Mouse (Mus musculus) cortical plate, adult 2 months (tissue): ENCODE measurements at regions not wholly inside any gene's neighbourhood (a gene's known extent, or its start where the extent isn't known, plus 50 kb on each side); places are given as distances from the start of the nearest gene placed in this dataset.

ENCODE experiments used
- H3K27ac ChIP-seq: fragments of 200-500 bp; 2 replicates; pipeline ENCODE4 v1.5.1; 2012; ENCODE audit warnings: low read length, control low read depth, inconsistent platforms; ENCODE audit not compliant: insufficient read depth
- H3K4me1 ChIP-seq: fragments of 200-500 bp; 2 replicates; pipeline ENCODE4 v1.6.1; 2011; ENCODE audit warnings: low read length; ENCODE audit not compliant: control insufficient read depth, insufficient read depth
- H3K4me3 ChIP-seq: fragments of 200-500 bp; 2 replicates; pipeline ENCODE4 v1.5.1; 2011; ENCODE audit warnings: mild to moderate bottlenecking, low read length, control low read depth; ENCODE audit not compliant: insufficient read depth
- CTCF ChIP-seq: fragments of 200-500 bp; IDR thresholded peaks from 2 replicates; pipeline ENCODE4 v1.5.1; 2011; ENCODE audit warnings: mild to moderate bottlenecking, control low read depth, low read length; ENCODE audit not compliant: insufficient read depth; ENCODE audit errors: extremely low read depth
- POLR2A ChIP-seq: fragments of 200-500 bp; IDR thresholded peaks from 2 replicates; pipeline ENCODE4 v1.6.1; 2011; ENCODE audit warnings: mild to moderate bottlenecking, low read length, control low read depth; ENCODE audit not compliant: insufficient read depth; ENCODE audit errors: extremely low read depth

DNA sequence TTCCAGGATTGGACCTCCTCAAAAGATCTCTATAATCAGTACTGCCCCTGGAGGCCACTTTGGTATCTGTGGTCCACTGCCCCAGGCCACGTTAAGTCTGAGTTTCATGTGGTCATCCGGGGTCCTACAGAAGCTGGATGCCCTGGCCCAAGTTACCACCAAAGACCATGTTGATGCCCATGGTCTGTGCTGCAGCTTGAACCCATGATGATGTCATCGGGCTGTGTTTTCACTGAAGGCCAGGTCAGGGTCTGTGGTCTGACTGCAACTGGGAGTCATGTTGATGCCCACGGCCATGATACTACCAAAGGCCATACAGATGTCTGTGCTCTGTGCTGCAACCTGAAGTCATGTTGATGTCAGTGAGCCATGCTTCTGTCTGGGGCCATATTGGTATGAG lies 122.3 kb upstream of the Col8a1 start:
- Histone ChIP-seq H3K4me1 (no peaks in the 10 kb centered on the region), H3K4me3 (no peak overlapping the region)
- TF ChIP-seq POLR2A: no peak
- no peak for TF ChIP-seq CTCF

GRCm38 (mm10) chr16:57881575-57882094 lies 127.1 kb upstream of the Col8a1 start:
- TF ChIP-seq POLR2A: no peak
- TF ChIP-seq CTCF: no peak
- no peak overlapping the region for H3K27ac ChIP-seq
- H3K4me3 ChIP-seq: no peak overlapping the region
- no peaks in the 10 kb centered on the region for H3K4me1 ChIP-seq

More for the DNA sequence above, 122.3 kb upstream of the Col8a1 start:
- H3K27ac ChIP-seq: no peak overlapping the region

DNA sequence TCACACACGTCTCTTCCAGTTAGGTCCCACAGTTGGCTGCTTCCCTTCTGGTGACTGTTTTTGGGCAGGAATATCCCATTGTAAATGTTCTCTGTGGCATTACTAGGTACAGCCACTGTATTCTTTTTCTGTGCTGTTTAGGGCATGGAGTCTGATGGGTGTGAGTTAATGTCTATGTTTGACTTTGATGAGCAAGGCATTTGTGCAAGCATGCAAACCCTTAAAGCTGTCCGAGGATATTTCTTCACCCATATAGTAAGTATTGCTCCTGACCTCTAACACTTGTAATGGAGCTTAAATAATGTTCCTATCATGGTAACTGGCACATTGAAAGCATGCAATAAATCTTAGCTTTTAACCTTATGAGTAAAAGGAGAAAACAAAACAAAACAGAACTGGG lies 133.6 kb upstream of the Col8a1 start:
- no peak overlapping the region for H3K27ac ChIP-seq
- H3K4me3 ChIP-seq: no peak overlapping the region
- no peaks in the 10 kb centered on the region for H3K4me1 ChIP-seq
- TF ChIP-seq POLR2A (no peak), CTCF (no peak)

DNA sequence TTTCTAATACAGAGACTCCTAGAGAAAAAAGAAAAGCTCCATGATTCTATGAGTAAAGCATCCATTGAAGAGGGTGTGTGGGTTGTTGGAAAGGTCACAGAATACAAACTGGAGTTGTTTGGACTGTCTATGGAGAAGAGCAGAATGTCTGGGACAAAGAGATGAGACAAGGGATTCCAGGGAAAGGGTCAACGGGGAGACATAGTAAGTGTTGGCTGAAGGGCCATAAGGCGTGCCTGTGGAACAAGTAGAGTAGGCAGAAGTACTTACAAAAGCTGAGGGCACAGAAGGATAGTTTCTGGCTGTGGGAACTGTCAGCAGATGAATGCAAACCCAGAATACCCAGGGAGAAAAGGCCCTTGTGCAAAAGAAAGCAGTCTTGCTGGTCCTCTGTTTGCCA lies 134.0 kb upstream of the Col8a1 start:
- no peak for TF ChIP-seq CTCF
- no peak for TF ChIP-seq POLR2A
- Histone ChIP-seq H3K4me1 (no peaks in the 10 kb centered on the region), H3K27ac (no peak overlapping the region), H3K4me3 (no peak overlapping the region)

DNA sequence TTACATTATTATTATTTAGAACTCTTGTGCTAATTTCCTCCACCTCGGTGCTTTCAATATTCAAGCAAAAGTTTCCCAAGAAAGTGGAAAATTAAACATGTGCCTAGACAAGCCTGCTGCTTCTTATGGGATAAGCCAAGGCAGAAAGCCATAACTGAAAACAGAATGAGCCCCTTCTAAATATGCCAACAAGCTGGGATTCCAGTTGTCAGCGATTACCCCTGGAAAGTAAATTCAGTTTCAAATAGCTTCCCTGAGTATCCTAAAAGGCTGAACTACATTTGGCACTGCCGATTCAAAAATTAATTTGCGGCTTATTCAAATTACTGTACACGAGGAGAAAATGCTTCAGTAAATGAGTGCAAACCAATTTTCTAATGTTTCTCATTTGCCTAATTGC lies 135.6 kb upstream of the Col8a1 start:
- H3K4me3 ChIP-seq: no peak overlapping the region
- no peaks in the 10 kb centered on the region for H3K4me1 ChIP-seq
- TF ChIP-seq POLR2A (no peak), CTCF (no peak)

GRCm38 (mm10) chr16:57893111-57893510 lies 138.6 kb upstream of the Col8a1 start:
- TF ChIP-seq POLR2A: no peak
- no peak for TF ChIP-seq CTCF
- H3K4me3 ChIP-seq: no peak overlapping the region
- no peak overlapping the region for H3K27ac ChIP-seq
- H3K4me1 ChIP-seq: no peaks in the 10 kb centered on the region

More for the DNA sequence above, 135.6 kb upstream of the Col8a1 start:
- H3K27ac ChIP-seq: no peak overlapping the region

DNA sequence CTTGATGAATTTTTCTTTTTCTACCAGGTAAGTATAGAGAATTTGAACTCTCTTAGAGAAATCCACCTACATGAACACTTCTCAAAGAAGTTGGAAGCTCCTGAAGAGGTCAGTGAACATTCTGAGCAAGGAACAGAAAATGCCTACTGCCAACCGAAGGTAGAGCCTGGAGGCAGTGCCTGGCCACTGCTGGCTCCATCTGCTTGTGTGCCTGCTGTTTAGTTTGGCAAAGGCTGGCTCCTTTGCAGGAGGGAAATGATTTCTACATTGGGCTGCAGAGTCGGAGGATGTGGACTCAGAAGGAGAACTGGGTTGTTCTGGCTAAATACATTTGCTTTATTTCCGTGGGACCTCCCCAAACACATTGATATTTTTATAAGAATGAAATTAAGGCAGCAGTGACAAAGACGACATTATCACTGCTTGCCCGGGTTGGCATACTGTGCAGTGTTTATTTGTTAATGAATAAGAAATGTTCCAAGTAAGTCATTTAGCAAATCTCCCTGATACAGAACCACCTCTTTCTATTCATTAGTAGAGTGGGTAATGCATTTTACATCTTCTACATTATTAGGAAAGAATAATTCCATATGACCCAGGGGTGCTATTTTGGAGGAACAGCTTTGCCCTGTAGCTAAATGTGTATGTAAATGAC lies 139.3 kb upstream of the Col8a1 start:
- TF ChIP-seq CTCF: no peak
- no peak for TF ChIP-seq POLR2A
- Histone ChIP-seq H3K4me1 (no peaks in the 10 kb centered on the region), H3K4me3 (no peak overlapping the region), H3K27ac (no peak overlapping the region)

DNA sequence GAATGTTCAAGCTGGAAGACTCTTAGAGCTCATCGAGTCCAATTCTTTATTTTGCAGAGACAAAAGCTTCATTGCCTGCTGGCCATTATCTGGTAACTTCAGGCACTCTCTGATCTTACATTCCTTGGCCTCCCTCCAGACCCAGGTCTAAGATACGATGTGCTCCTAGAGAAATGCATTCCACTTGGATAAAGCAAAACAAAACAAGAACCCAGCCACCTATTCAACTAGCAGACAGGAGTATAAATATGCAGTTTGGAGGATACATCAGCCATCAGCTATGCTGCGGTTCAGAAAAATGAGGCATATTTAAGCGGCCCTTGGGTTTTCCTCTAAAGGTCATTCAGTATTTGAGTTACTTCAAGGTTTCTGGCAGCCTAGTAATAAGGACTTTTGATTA lies 146.5 kb upstream of the Col8a1 start:
- Histone ChIP-seq H3K4me1 (no peaks in the 10 kb centered on the region), H3K4me3 (no peak overlapping the region), H3K27ac (no peak overlapping the region)
- TF ChIP-seq POLR2A: no peak
- TF ChIP-seq CTCF: no peak

- TF ChIP-seq CTCF: no peak
- TF ChIP-seq POLR2A: no peak
- Histone ChIP-seq H3K4me3 (no peak overlapping the region), H3K4me1 (no peaks in the 10 kb centered on the region), H3K27ac (no peak overlapping the region)
These were observed 148.0 kb upstream of the Col8a1 start for GRCm38 (mm10) chr16:57902498-57902897.

- H3K4me1 ChIP-seq: no peaks in the 10 kb centered on the region
- TF ChIP-seq CTCF: no peak
- TF ChIP-seq POLR2A: no peak
- H3K27ac ChIP-seq: no peak overlapping the region
- H3K4me3 ChIP-seq: no peak overlapping the region
These were observed 157.5 kb upstream of the Col8a1 start for GRCm38 (mm10) chr16:57912001-57912400.

GRCm38 (mm10) chr16:57914506-57914905 lies 160.0 kb upstream of the Col8a1 start:
- TF ChIP-seq POLR2A (no peak), CTCF (no peak)
- no peaks in the 10 kb centered on the region for H3K4me1 ChIP-seq
- H3K27ac ChIP-seq: no peak overlapping the region
- no peak overlapping the region for H3K4me3 ChIP-seq
